Mouse (Mus musculus) heart, postnatal 0 days (tissue): ENCODE results near the gene Prlhr. TPM values are rescaled to one million over a fixed set of nuclear protein-coding genes. Genes with fewer than 3 reads are reported as not detected.

Experiments
- ATAC-seq: fragments of 200-750 bp; cut with Nextera tagmentation; 2 replicates; pipeline ENCODE4 v1.8.0; 2017; ENCODE audit warnings: low read depth, moderate number of reproducible peaks, moderate library complexity; ENCODE audit not compliant: insufficient read depth
- DNase-seq: peaks from one replicate; pipeline ENCODE4 v3.0.0-alpha.2; 2016; ENCODE audit warnings: low spot score
- H3K27ac ChIP-seq: fragments of 300-500 bp; sonication (generic); 2 replicates; pipeline ENCODE4 v1.5.1; 2014; ENCODE audit warnings: low read depth, mild to moderate bottlenecking
- H3K27me3 ChIP-seq: fragments of 300-500 bp; sonication (generic); 2 replicates; pipeline ENCODE4 v1.6.1; 2014; ENCODE audit warnings: low read length, mixed read lengths; ENCODE audit not compliant: control insufficient read depth, insufficient read depth
- H3K36me3 ChIP-seq: fragments of 300-500 bp; sonication (generic); replicated peaks from 2 replicates; pipeline ENCODE4 v1.6.1; 2014; ENCODE audit warnings: low read length, mixed read lengths; ENCODE audit not compliant: control insufficient read depth, insufficient read depth
- H3K4me1 ChIP-seq: fragments of 300-500 bp; sonication (generic); 2 replicates; pipeline ENCODE4 v1.6.1; 2014; ENCODE audit warnings: antibody characterized with exemption; ENCODE audit not compliant: control insufficient read depth, insufficient read depth
- H3K4me2 ChIP-seq: fragments of 300-500 bp; sonication (generic); 2 replicates; pipeline ENCODE4 v1.6.1; 2014; ENCODE audit warnings: low read depth, mild to moderate bottlenecking, low read length, moderate library complexity
- H3K4me3 ChIP-seq: fragments of 300-500 bp; sonication (generic); 2 replicates; pipeline ENCODE4 v1.5.1; 2014; ENCODE audit warnings: low read depth, low read length
- H3K9ac ChIP-seq: fragments of 300-500 bp; sonication (generic); replicated peaks from 2 replicates; pipeline ENCODE4 v1.6.1; 2014; ENCODE audit warnings: low read depth, low read length, mixed read lengths
- H3K9me3 ChIP-seq: fragments of 300-500 bp; sonication (generic); replicated peaks from 2 replicates; pipeline ENCODE4 v1.6.1; 2016; ENCODE audit warnings: low read length; ENCODE audit not compliant: control insufficient read depth
- CTCF ChIP-seq: IDR thresholded peaks from 2 replicates; pipeline ENCODE4 v1.5.1; 2016; ENCODE audit warnings: antibody characterized with exemption, control low read depth, low read depth
- EP300 ChIP-seq: IDR thresholded peaks from 2 replicates; pipeline ENCODE4 v1.6.1; 2016; ENCODE audit warnings: antibody characterized with exemption, low read depth
- whole genome bisulfite sequencing: fragments of 180-500 bp; shearing (Covaris S2); extraction: QIAGEN DNeasy Blood & Tissue Kit; methylation state at CpG from one replicate; pipeline ENCODE4 v1.1.7; 2014; 5-methylcytosine and 5-hydroxymethylcytosine counted together
- polyA plus RNA-seq: library from polyadenylated mRNA; unstranded; fragments of >200 nt; fragmentation: Nextera tagmentation; extraction: Ambion mirVana; gene quantifications from 2 replicates; pipeline ENCODE4 v1.2.1, GENCODE M21; 2015
- total RNA-seq: library from RNA; depleted of rRNA; stranded (reverse); fragments of >200 nt; gene quantifications from 2 replicates; pipeline ENCODE4 v1.2.3, GENCODE M21; 2014; ENCODE audit warnings: low replicate concordance; rRNA removed

The Prlhr gene
- not detected in 2 replicates for total RNA-seq
- polyA plus RNA-seq: not detected in 2 replicates

DNA sequence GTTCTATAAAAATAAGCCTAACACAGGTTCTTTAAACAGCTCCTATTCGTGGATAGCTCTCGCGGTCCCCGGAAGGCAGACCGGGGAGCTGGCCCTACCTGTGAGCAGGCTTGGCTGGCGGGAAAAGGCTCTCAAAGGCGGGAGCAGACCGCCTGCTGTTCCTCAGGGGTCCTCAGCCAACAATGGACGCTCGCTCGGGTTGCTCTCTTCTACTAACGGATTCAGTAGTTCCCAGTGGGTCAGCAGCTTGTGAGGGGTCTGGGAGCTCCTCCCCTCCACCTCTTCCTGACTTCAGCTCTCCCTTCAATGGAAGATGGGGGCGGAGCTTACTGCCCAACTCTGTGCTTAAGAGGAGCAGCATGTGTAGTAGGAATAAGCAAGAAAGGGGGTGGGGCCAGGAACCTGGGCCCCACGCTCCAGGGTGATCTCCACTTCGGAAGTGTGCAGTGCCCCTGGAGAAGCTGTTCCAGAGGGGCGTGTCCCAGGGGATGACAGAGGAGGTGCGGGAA, at the start of gene Prlhr:
Gene Prlhr (minus strand): TSS at position 51 of the 509 bp plus-strand sequence.
- DNase-seq (no peak), ATAC-seq (no peak)
- Histone ChIP-seq H3K4me1 (no peaks in the 10 kb centered on the region; the same call in 1 of the 2 replicates), H3K27me3 (peaks cover 41% of the 10 kb centered on the region), H3K4me3 (peak within 1 kb of the TSS; percentile 27), H3K9ac (no peak within 1 kb of the TSS), H3K4me2 (peak within 1 kb of the TSS; percentile 40), H3K27ac (no peak within 1 kb of the TSS), H3K9me3 (no peaks in the 10 kb centered on the region), H3K36me3 (no peaks in the 10 kb centered on the region)
- WGBS: 7% methylated on average over 17 of the region's 17 CpGs
- TF ChIP-seq EP300 (no peak), CTCF (no peak)

DNA sequence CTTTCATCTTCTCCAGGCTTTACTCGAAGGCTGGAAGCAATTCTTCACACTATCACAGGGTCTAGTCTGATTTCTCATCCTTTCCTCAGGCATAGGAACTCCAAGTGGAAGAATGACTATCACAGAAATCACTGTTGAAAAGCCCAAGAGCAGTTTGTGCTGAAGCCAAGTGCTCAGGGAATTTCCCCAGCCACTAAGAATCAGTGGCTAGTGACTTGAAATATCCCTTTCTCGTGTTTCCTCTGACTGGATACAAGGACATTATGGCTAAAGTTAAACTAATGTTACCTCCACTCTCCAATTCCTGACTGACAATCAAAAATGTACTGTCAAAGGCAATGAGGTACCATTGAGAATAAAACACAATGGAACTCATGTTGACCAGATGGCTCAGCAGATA, 47.0 kb upstream of the Prlhr start:
- no peak for ATAC-seq

DNA sequence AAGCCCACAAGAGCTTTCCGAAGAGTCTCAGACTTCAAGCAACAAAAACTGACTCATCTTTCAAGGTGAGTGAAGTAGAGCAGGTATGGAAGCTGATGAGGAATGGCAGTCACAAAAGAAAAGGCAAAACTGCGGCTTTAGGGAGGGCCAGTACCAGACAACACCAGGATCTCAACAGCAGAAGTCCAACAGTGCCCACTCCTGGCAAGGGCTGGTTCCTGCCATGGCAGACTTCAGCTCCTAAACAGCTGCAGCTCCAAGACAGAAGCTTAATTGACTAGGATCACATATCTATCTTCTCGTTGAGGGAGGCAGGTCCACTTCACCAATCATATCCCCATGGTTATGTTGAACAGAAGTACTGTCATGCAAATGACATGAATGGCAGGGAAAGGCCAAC, 45.3 kb upstream of the Prlhr start:
- Histone ChIP-seq H3K4me2 (no peak overlapping the region), H3K4me3 (no peak overlapping the region), H3K27ac (no peak overlapping the region), H3K27me3 (no peaks in the 10 kb centered on the region), H3K36me3 (no peaks in the 10 kb centered on the region), H3K4me1 (no peaks in the 10 kb centered on the region), H3K9me3 (no peaks in the 10 kb centered on the region), H3K9ac (no peak overlapping the region)
- WGBS: 48% methylated on average over 3 of the region's 3 CpGs
- DNase-seq: no peak
- TF ChIP-seq CTCF: no peak
- TF ChIP-seq EP300: no peak
- ATAC-seq: no peak

More for the DNA sequence above, 47.0 kb upstream of the Prlhr start:
- Histone ChIP-seq H3K4me1 (no peaks in the 10 kb centered on the region), H3K27me3 (no peaks in the 10 kb centered on the region), H3K27ac (no peak overlapping the region), H3K4me3 (no peak overlapping the region), H3K9me3 (no peaks in the 10 kb centered on the region), H3K9ac (no peak overlapping the region), H3K36me3 (no peaks in the 10 kb centered on the region), H3K4me2 (no peak overlapping the region)
- WGBS: 49% methylated on average over 2 of the region's 2 CpGs
- DNase-seq: no peak
- TF ChIP-seq CTCF (no peak), EP300 (no peak)

DNA sequence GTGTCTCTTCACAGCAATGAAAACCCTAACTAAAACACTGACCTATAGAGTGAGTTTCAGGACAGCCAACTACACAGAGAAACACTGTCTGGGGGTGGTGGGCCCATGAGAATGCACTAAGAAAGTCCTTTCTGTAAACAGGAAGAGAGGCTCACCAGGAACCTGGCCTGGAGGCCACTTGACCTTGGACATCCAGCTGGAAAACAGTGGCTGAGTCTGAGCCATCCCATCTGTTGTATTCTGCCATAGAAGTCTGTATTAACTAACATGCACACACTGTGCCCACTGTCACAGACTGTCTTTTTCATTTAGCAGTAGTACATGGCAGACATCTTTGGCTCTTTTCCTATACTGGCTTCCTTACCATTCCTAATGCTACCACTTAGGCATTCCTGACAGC, 32.1 kb upstream of the Prlhr start:
- Histone ChIP-seq H3K27ac (no peak overlapping the region), H3K9ac (no peak overlapping the region), H3K36me3 (no peaks in the 10 kb centered on the region), H3K4me1 (no peaks in the 10 kb centered on the region), H3K27me3 (no peaks in the 10 kb centered on the region), H3K9me3 (no peaks in the 10 kb centered on the region), H3K4me2 (no peak overlapping the region), H3K4me3 (no peak overlapping the region)
- TF ChIP-seq CTCF: no peak
- TF ChIP-seq EP300: no peak
- no peak for DNase-seq
- no peak for ATAC-seq

DNA sequence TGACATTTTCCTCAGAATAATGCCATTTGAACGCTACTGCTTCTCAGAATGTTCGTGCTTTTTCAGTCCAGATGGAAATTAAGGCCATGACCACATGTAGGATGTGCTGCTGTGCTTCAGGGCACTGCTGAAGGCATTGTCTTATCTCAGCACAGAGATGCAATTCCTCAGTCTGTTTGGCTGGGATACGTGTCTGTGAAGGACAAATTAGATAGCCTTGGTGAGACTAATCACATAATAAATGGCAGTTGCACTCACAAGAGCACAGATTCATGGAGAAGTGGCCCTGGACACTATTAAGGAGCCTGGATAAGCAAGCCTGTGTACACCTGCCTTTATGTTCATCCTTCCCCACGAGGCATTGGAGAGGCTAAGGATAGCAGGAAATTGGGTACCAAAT, 29.1 kb upstream of the Prlhr start:
- WGBS: 60% methylated on average over 4 of the region's 4 CpGs
- ATAC-seq: no peak
- H3K4me2 ChIP-seq: no peak overlapping the region
- TF ChIP-seq EP300: no peak
- no peak for TF ChIP-seq CTCF
- H3K9ac ChIP-seq: no peak overlapping the region
- no peak overlapping the region for H3K27ac ChIP-seq
- no peaks in the 10 kb centered on the region for H3K36me3 ChIP-seq
- no peaks in the 10 kb centered on the region for H3K27me3 ChIP-seq
- no peak overlapping the region for H3K4me3 ChIP-seq
- no peaks in the 10 kb centered on the region for H3K9me3 ChIP-seq
- DNase-seq: no peak
- H3K4me1 ChIP-seq: no peaks in the 10 kb centered on the region

DNA sequence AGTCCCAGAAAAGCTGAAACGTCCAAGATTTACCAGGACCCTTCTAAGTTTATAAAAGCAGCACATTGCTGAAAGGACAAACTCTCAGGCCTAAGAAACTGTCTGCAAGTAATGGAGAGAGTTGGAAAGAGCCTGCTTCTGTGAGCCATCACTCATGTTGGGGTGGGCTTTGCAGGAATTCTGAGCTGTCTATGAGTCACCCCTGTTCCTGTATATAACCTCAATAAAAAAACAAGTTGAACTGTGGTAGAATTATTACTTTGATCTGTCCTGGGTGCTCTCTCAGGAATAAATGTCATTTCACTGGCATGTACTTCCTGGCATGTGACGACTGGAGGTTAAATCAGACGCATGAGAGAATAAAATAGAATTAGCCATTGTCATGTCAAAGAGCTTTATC, 27.7 kb upstream of the Prlhr start:
- no peak overlapping the region for H3K27ac ChIP-seq
- no peaks in the 10 kb centered on the region for H3K4me1 ChIP-seq
- 46% methylated on average over 3 of the region's 3 CpGs for WGBS
- H3K36me3 ChIP-seq: no peaks in the 10 kb centered on the region
- H3K9ac ChIP-seq: no peak overlapping the region
- H3K27me3 ChIP-seq: no peaks in the 10 kb centered on the region
- DNase-seq (no peak), ATAC-seq (no peak)
- no peak overlapping the region for H3K4me3 ChIP-seq
- TF ChIP-seq CTCF (no peak), EP300 (no peak)
- no peaks in the 10 kb centered on the region for H3K9me3 ChIP-seq
- H3K4me2 ChIP-seq: no peak overlapping the region
